Mouse (Mus musculus): ENCODE measurements at regions not wholly inside any gene's neighbourhood (a gene's known extent, or its start where the extent isn't known, plus 50 kb on each side); places are given as distances from the start of the nearest gene placed in this dataset.

GRCm38 (mm10) chr7:36352761-36353160 lies 345.2 kb upstream of the Tshz3 start:
- DNase-seq (ENCODE audit: inconsistent age in 2 of 2, low spot score in 1 of 2): no peak

DNA sequence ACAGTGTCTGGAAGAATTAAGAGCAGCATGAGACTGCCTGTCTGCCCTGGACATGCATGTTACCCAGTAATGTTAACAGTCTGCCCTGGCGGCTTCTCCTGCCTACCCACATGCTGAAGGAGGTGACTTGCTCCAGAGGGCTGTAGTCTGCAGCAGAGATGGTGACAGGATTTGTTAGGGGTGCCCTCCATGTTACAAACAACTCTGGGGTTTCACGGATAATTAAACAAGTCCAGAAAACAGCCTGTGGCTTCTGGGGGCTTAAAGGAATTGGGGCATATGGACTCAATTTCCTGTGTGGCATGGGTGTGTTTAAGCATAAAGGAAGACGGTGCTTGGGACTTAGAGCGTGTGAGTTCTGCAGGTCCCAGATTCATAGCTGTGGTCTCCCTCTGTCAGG lies 347.3 kb upstream of the Tshz3 start:
- DNase-seq (ENCODE audit: inconsistent age in 2 of 2, low spot score in 1 of 2): no peak

DNA sequence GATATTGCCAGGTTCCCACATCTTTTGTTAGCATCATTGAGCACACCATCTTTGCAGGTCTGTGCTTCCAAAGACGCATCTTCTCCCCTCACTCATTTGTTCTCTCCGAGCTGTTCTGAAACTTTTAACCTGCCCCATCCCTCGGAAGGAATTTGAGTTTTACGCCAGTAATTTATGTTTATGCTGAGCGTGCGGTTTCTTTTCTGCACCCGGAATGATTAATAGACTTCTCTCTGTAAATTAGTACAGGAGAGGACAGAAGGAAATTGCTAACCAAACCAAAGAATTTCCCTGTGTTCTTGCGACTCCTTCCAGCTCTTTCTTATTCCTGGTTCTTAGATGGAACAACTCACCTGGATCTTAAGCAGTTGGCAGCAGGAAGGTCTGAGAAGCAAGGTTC lies 349.7 kb upstream of the Tshz3 start:
- no peak for DNase-seq (ENCODE audit: inconsistent age in 2 of 2, low spot score in 1 of 2)

DNA sequence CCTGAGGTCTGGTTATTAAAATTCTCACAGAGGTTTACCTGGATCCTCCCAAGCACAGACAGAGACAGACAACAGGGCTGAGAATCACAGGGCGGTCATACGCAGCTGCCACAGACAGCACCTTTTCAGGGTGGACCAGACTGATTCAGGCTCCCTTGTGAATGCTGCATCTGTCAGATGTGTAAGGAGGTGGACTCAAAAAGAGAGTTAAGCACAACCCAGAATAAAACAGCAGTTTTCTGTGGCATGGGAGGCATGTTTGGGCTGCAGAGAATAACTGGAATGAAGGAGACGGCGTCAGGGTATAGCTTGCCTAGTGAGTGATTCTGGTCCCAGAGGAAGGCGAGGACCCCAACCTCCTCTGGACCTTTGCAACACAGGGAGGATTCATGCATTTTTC lies 363.1 kb upstream of the Tshz3 start:
- no peak for DNase-seq (ENCODE audit: inconsistent age in 2 of 2, low spot score in 1 of 2)

DNA sequence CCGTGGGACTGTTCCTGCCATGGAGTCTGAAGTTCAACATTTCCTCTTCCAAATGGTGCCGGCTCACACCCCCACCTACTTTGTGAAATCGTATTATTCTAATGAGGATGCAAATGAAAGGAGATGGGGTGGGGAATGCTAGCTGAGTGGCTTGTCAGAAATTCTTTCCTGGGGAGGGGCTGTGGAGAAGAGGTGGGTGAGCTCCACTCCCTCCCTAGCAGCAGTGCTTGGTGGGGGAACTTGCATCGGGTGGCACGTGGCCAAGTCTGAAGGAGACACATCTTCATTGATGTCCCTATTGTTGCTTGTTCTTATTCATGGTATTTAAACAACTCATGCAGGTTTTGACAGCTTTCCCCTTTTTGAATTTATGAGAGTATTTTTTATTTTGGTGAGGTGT lies 363.8 kb upstream of the Tshz3 start:
- no peak for DNase-seq (ENCODE audit: inconsistent age in 2 of 2, low spot score in 1 of 2)

GRCm38 (mm10) chr7:36332633-36333032 lies 365.3 kb upstream of the Tshz3 start:
- DNase-seq (ENCODE audit: inconsistent age in 2 of 2, low spot score in 1 of 2): no peak

DNA sequence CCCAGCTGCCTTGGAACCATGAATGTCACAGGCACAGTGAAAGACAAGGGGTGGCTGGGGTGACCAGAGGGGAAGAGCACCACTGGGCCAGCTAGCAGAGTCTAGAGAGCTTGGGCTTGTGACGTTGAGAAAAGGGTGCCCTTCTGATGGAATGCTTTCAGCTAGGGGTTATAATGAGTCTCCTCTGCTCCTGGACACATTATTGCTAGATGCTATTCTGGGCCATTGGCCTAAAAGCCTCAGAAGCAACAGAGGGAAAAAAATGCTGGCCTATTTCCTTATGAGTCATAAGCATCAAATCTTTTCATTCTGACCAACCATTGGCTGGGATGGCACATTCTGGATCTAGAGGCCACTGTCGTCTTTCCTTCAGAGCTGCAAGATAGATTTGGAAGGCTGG lies 369.8 kb upstream of the Tshz3 start:
- no peak for DNase-seq (ENCODE audit: inconsistent age in 2 of 2, low spot score in 1 of 2)

DNA sequence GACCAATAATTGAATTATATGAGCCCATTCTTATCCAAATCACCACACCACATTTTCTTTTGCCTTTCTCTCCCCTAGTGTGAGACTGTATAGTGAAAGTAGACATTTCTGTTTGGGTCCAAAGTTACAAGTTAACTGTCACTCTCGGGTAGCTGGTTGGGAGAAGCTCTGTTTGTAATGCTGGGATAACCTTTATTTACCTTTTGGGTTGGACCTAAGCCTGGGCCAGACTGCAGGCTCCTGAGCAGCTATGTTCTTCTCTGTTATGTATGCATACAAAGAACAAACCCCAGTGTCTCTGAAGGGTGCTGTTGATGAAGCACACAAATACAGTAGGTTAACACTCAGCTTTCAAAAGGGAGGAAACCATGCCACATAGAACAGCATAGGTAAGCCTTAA lies 373.9 kb upstream of the Tshz3 start:
- no peak for DNase-seq (ENCODE audit: inconsistent age in 2 of 2, low spot score in 1 of 2)

GRCm38 (mm10) chr7:36322181-36322580 lies 375.7 kb upstream of the Tshz3 start:
- DNase-seq (ENCODE audit: inconsistent age in 2 of 2, low spot score in 1 of 2): no peak

GRCm38 (mm10) chr7:36317466-36318212 lies 380.3 kb upstream of the Tshz3 start:
- DNase-seq (ENCODE audit: inconsistent age in 2 of 2, low spot score in 1 of 2): peak in 1 of 2 experiments; percentile 29

- no peak for DNase-seq (ENCODE audit: inconsistent age in 2 of 2, low spot score in 1 of 2)
Measured at GRCm38 (mm10) chr7:36313751-36314150, 384.2 kb upstream of the Tshz3 start.

GRCm38 (mm10) chr7:36309761-36310605 lies 387.9 kb upstream of the Tshz3 start:
- no peak for DNase-seq (ENCODE audit: inconsistent age in 2 of 2, low spot score in 1 of 2)

DNA sequence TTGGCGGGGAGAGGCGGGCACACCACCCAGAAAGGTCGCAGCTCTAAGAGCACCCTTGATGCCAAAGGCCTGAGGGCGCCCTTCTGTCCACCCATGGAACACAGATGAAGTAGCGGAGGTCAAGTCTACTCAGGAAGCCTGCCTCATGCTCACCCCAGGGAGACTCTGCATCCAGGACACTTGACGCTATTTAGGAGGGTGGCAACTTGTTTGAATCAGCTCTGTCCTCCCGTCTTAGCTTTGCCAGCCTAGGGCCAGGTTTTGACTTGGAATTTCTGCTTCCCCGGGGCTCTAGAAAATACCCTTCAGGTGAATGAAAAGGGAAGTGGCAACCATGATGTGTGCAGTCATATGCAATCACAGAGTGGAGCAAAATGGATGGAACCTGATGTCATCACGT lies 389.2 kb upstream of the Tshz3 start:
- no peak for DNase-seq (ENCODE audit: inconsistent age in 2 of 2, low spot score in 1 of 2)

DNA sequence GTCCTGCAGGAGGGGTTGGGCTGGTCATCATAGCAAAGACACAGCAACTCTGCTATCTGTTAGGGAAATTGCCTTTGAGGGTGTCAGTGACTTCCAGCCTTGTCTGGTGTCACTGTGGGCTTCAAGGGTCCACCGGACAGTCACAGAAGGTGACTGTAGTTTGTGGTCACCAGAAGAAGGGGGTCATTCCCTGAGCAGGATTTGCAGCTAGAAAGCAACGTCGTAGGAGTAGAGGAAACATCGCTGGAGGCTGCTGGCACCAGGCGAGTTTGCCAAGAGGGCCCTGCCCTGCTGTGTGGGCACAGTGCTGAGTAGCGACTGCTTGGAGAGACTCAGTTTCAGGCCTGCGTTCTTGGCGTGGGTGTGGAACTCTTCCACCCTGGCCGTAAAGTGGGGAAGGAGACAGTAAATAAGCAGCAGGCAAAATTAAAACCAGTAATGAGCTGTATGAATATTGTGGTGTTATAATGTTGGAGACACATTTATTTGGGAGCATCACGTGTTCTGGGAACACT lies 389.8 kb upstream of the Tshz3 start:
- no peak for DNase-seq (ENCODE audit: inconsistent age in 2 of 2, low spot score in 1 of 2)

DNA sequence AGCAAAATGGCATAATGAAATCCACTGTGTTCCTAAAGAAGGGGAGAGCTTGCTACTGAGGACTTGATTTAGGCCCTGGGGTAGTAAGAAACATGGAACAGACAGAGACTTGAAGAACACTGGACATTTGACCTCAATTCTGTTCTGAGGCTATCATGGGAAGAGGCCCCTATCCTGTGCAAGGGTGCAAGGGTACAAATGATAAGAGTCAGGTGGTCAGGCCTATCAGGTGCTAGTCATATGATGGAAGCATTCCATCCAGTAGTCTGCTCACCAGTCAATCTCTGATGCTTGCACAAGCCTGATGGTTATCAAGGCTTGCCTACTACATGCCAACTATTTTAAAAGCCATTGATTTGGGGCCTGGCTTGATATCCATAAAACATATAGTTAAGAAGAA lies 420.6 kb upstream of the Tshz3 start:
- DNase-seq (ENCODE audit: inconsistent age in 2 of 2, low spot score in 1 of 2): no peak

DNA sequence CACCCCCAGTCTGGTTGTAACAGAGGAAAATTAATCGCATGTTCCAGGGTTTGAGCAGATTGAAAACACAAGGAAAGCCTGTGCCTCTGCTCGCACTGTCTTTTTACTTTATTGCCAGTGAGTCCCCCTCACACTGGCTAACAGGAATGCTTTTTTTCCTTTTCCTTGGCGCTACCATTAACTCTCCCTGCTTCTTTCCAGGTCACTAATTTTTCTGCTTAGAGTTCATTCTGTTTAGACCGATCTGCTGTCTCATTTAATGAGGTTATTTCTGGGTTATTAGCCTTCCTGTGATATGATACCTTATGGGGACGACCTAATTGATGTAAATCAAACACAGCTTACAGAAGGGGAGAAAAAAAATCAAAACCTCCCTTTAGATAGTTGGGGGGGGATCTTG lies 429.0 kb upstream of the Tshz3 start:
- no peak for DNase-seq (ENCODE audit: inconsistent age in 2 of 2, low spot score in 1 of 2)

- DNase-seq (ENCODE audit: inconsistent age in 2 of 2, low spot score in 1 of 2): no peak
Measured at GRCm38 (mm10) chr7:36265163-36265823, 432.6 kb upstream of the Tshz3 start.

DNA sequence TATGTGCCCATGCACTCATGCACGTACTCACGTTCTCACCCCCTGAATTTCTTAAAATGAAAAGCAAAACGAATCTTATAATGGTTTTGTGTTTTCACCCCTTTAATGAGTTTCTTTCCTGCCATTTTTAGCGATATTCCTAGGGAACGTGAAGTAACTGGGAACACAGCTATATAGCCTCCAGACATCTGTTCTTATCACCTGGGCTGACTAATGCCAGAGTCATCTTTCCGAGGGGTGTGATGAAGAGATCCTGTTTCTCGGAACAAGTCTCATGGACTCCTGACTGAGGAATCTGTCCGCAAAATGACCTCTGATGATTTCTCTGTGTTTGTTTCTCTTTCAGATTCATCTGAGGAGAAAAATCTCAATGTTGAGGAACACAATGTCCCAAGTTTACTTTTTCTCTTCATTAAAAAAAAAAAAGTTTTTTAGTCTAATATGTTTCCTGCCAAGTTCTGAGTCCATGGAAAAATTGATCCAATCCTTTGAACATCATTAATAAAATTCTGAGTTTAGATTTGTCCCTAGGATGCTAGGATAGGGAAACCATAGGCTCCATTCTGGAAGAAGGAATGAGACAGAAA lies 435.7 kb upstream of the Tshz3 start:
- DNase-seq (ENCODE audit: inconsistent age in 2 of 2, low spot score in 1 of 2): no peak

GRCm38 (mm10) chr7:36257102-36257501 lies 440.8 kb upstream of the Tshz3 start:
- DNase-seq (ENCODE audit: inconsistent age in 2 of 2, low spot score in 1 of 2): no peak

GRCm38 (mm10) chr7:36247356-36247755 lies 444.6 kb upstream of the Zfp507 start:
- no peak for DNase-seq (ENCODE audit: inconsistent age in 2 of 2, low spot score in 1 of 2)

- DNase-seq (ENCODE audit: inconsistent age in 2 of 2, low spot score in 1 of 2): no peak
Measured at GRCm38 (mm10) chr7:36236673-36237072, 433.9 kb upstream of the Zfp507 start.
